Mouse (Mus musculus): ENCODE measurements at regions not wholly inside any gene's neighbourhood (a gene's known extent, or its start where the extent isn't known, plus 50 kb on each side); places are given as distances from the start of the nearest gene placed in this dataset.
"Not testable (repeated sequence)": the region's sequence is repeated elsewhere in the genome, so short reads cannot be mapped to it uniquely, and the experiment has no call there.

DNA sequence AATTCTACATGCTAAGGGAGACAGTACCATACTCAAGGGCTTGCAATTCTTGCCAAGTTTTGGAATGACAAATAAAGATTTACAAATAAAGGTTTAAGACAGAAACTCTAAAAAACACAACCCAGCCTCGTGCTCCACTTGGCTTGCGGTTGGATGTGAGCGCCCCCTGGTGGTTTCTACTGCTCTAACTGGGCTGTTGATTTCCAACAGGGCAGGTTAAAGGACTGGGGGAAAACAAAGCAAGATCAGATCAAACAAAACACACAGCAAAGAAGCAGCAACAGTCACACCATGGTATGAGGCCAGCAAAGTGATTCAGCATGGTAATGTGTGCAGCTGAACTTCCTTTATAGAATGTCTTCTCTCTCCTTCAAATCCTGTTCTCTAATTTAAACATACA is 339.2 kb downstream of the Adam3 start:
- peak; percentile 78 to 79 for DNase-seq (ENCODE audit: low spot score in 2 of 2)

DNA sequence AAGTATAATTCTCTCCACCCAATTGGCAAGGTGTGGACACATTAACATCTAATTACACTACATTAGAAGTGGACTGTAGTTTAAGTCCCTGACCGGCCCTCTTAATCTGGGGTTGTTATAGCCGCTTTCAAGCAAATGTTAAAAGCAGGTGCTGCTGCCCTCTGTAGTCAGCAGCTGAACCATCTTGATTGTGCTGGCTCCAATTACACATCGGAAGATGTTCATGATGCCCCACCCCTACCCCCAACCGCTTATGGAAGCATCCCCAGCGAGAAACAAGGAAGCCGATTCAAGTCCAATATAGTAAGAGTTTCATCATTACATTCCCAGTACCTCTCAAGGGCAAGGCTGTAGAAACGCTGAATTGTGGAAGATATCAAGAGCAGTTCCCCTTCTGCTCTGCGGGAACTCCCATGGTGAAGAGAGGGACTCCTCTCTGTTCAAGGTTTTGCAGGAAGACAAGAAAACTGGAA is 341.7 kb downstream of the Adam3 start:
- no peak for DNase-seq (ENCODE audit: low spot score in 2 of 2)

DNA sequence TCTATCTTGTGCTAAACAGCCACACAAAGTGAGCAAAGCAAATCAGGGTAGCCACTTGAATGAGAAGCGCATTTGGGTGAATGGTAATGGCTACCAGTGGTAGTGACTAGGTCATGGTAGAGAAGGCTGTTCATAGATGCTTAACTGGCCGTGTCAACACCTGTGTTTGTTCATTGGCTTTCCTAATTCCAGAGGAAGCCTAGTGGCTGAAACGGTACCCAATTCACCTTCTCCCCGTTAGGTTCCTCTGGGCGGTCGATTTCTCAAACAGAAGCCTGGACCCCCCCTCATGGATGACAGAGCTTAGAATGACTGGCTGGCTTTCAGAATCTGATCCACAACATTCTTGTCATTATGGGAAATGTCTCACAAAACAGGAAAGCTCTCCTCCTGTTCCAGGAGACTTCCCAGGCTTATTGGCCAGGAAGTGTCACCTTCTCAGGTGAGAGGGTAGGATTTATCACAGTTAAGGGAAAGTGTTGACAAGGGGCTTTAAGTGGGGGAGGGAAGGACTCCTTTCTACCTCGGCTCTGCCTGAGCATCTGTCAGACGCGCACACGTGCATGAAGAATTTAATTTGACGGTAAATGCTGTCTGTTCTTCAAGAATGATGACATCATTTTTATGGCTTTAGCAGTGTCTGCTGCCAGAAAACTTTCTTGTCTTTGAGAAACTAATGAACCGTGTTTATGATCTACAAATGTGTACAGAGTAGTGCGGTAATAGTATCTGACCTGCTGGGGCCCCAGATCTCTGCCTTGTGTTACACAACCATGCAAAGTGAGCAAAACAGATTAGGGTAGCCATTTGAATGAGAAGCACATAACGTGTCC is 342.3 kb downstream of the Adam3 start:
- no peak for DNase-seq (ENCODE audit: low spot score in 2 of 2)

DNA sequence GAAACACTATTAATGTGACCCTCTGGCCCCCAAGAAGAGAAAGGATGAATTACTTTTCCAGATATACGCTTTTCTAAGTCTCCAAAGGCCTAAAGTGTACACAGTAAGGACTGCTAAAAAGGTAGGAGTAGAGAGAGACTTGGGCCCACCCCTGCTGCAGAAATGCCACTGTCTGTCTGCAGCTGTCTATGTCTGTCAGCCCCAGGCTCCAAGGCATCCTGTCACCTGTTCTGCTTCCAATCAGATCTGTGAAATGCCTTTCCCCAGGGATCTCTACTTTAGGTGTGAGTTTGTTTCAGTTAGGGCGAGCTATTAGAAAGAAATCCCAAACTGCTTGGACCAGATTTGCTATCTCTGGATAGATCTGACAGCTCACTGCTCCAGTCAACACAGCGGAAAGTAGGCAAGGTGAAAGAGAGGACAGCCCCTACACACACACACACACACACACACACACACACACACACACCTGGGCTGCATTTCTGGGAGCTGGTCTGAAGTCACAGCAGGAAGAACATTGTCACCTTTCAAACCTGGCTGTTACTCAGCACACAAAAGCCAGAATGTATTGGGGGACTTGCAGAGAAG is 343.9 kb downstream of the Adam3 start:
- DNase-seq (ENCODE audit: low spot score in 2 of 2), result no peak

DNA sequence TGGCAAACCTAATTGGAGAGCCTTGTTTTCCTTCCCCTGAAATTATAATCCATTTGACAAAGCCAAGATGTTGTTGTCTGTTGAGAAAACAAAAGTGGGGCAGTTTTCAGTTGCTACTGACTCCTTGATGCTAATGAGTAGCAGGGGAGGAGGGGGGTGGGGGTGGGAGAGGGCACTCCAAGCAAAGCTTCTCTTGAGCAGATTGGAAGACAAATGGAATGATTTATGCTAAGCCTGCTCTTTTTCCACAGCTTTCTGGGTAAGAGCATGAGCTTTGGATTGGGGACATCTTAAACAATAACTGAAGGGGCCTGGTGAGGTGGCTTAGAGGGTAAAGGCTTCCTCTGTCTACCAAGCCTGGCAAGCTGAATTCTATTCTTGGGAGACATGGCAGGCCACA is 347.6 kb downstream of the Adam3 start:
- DNase-seq (ENCODE audit: low spot score in 2 of 2), result no peak

DNA sequence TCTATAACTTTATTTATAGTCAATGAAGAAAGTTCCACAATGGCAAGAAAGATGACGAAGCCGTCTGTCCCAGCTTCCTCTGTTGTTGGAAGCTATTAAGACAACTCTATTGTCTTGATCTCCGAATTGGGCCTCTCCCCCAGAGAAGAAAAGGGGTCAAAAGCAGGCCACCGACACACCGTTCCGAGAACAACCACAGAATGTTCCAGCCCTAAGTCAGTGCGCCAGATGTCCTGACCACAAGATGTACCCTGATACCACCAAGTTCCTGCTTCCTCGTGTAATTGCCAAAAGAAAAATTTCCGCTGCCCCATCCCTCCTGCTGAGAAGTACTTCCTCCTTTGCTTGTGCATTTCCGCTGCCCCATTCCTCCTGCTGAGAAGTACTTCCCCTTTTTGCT is 348.8 kb downstream of the Adam3 start:
- not testable (repeated sequence) for DNase-seq (ENCODE audit: low spot score in 2 of 2)

DNA sequence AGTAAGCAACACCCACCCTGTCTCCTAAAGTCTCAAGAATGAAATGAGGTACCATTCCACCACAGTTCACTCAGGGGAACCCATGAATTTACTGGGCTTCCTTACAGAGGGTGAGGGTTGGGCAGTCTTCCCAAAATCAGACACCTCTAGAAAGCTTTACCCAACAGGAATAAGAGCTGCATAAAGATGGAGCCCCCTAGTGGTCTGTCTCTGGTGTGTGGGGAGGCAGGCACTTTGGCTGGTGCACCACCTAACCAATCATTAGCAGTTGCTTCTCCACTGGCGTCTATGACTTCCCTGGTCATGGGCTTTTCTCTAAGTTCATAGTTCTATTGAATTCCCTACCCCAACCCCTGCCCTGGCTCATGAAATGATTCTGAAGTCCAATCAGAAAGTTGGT is 351.1 kb downstream of the Adam3 start:
- no peak for DNase-seq (ENCODE audit: low spot score in 2 of 2)

DNA sequence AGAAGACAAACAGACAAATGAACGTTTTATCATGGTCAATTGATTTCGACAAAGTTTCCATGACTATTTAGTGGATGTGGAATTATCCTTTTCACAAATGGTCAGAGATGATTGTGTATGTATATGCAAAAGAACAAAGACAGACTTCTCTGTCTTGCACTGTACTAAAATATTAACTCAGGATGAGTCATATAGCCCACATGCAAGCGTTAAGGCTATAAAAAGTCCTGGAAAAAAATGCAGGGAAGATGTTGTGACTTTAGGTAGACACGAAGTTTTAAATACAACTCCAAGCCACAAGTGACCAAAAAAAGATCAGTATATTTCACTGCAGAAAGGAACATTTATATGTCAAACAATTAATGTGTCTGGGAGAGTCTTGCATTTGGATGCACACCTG is 353.6 kb downstream of the Adam3 start:
- no peak for DNase-seq (ENCODE audit: low spot score in 2 of 2)

DNA sequence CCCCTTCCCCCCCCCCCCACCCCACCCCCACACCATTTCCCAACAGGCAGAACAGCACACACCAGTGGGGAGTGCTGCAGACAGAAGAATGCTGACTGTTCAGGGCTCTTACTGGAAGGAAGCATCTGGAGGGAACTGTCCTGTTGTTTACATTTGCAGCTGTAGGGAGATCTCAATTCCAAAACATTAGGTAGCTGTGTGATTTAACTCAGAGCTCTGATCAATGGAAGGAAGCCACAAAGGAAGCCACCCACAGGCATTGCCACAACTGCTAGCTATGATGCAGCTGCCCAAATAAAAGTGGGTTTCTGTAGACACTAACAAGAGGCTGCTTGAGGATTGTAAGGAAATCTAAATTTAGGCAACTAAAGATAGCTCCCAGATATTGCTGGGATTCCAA is 359.7 kb downstream of the Adam3 start:
- no peak for DNase-seq (ENCODE audit: low spot score in 2 of 2)

DNA sequence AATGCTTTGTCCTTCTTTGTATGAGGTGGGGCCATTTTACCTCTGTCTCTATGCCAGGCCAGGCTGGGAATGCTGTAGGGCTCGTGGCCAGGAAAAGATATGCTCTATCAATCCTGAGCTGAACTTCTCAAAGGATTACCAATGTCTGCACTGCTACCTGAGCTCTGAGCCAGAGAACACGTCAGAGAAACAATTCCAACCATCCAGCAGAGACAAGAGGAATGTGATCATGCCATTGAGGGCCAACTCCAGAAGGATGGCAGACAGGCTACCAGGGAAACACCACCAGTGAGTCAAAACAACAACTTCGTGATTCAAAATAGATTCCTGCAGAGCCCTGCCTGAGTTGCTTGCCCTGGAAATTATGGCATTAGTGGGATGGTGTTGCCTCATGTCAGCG is 361.0 kb downstream of the Adam3 start:
- DNase-seq (ENCODE audit: low spot score in 2 of 2), result no peak

DNA sequence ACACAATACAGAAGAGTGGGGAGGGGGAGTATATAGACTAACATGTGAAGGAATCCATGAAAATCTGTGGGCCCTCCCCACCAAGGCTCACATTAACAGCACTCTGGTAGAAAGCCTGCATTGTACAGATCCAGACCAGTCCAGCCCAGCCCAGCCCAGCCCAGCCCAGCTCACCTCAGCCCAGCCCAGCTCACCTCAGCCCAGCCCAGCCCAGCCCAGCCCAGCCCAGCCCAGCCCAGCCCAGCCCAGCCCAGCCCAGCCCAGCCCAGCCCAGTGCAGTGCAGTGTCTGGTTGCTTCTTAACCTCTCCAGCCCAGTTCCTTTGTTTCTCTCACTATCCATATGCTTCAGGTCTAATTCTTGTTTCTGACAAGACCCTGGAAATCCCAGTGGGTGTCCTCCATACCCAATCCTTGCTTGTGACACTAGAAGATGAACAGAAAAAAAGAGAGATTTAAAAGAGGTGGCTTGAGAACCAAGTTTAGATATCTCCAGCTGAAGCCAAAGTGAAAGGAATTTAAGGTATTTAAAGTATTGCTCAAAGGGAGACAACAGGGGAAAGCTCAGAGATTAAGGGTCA is 366.5 kb downstream of the Adam3 start:
- no peak for DNase-seq (ENCODE audit: low spot score in 2 of 2)

DNA sequence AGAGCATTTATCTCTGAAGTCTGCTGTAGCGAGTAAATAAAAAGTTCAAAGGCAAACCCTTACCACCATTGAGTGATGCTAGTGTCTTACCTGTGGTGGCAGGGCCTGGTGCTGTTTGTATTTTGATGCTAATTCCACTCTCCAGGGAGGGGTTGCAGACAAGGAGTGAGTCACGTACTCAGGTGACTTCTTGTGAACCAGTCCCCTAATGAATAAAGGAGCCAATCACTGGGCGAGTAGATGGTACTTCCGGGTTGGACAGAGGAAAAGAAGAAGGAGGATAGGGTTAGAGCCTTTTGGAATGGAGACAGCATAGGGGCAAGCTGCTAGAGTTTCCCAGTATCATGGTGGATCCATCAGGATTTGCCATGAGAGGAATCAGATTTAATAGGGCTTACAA is 370.5 kb downstream of the Adam3 start:
- no peak for DNase-seq (ENCODE audit: low spot score in 2 of 2)

DNA sequence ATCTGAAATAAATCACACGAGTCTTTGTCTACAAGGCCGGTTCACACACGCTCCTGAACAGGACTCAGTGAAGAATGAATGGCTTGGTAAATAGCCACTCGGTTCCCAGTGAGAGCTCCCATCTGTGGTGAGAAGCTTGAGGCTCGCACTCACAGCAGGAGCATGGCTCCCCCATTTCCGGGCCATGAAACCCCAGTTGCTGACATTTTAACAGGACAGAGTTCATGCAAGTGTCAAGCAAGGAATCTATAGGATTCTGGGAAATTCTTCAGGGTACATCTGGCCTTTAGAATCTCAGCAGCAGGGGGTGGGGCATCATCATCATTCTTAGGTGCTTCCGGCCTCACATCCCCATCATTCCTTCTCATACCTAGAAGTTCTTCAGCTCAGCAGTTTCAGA is 371.8 kb downstream of the Adam3 start:
- no peak for DNase-seq (ENCODE audit: low spot score in 2 of 2)

DNA sequence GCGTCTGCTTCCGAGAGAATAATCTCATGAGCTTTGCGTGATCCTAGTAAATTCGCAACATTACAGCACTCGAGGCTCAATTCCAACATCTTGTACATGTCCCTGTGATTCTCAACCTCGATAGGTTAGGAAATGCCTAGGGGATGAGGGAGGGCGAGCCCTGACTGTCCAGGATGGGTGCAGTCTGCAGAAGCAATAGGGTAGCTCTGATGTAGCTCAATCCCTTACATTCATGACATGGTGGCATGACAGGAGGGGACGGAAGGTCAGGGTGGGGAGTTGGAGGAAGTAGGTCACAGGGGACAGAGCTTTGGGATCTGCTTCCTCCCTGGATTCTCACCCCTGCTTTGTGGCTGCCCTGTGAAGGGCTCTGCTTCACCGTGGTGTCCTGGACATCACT is 373.3 kb downstream of the Adam3 start:
- no peak for DNase-seq (ENCODE audit: low spot score in 2 of 2)

DNA sequence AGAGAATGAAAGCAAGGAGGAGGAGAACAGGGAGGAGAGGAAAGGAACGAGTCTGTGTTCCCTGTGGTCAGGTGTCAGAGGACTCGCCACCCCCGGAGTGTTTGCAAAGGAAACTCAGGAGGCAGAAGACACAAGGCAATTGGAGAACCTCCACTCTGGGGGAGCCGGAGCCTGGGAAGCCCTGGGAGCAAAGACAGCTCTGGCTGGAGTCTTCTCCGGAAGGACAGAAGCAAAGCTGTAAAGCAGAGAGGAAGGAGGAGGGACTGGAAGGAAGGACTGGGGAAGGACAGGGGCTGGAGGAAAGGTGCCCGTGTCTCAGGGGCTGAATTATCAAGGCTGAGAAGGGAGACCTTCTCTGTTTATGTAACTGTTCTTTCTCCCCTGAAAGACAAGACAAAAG is 373.9 kb downstream of the Adam3 start:
- DNase-seq (ENCODE audit: low spot score in 2 of 2), result no peak

DNA sequence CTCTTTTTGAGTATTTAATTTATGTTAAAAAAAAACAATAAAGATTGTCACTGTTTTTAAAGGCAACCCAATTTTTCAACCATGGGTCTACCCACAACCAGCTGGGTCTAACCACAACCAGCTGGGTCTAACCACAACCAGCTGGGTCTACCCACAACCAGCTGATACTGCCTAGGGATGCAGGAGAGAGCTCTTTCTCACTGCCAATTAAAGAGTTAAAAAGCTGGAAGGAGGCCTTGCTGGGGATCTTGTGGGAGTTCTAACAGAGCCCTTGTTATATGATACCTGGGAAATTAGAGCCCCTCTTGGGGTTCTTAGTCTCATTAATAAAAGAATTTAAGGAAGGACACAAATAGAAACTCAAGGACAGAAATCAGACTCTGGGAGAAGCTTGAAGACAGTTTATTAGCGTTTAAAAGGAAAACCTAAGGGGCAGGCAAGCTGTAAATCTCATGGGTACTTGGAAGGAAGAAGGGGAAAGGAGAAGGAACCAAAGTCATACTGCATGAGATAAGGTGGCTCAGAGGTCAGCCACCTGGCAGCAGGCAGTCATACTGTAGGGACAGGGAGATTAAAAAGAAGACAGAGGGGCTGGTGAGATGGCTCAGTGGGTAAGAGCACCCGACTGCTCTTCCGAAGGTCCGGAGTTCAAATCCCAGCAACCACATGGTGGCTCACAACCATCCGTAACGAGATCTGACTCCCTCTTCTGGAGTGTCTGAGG is 379.1 kb downstream of the Adam3 start:
- no peak for DNase-seq (ENCODE audit: low spot score in 2 of 2)

DNA sequence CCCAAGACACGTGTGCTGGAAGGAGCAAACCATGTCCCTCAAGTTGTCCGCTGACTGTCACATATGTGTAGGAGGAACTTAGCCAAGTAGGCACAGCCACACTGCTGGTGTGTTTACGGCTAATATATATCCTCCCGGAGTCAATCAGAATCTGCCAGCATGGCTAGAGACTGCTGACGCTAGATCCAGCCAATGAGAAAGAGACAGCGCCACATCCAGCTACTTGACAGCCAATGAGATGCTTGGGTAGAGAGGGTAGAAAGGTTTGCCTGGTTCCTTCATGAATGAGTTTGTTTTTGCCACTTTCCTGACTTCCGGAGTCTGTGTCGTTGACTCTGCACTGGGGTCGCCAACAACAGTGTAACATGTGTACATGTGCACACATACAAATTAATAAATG is 387.0 kb downstream of the Adam3 start:
- no peak for DNase-seq (ENCODE audit: low spot score in 2 of 2)

DNA sequence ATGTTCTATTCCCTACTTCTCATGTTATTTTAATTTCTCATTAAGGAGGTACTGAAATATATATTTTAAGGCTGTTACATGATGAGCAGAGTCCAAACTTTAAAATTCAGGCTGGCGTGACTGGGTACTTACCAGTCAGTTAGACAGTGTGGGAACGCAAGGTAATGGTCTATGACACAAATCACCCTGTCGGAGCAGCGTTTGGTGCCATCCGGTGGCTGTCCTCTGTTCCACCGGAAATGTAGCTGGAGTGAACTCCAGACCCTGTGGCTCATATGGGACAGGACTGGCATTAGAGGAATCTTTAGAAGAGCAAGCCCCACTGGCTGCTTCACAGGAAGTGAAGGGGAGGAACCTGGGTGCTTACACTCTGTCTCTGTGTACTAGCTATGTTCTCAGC is 388.0 kb downstream of the Adam3 start:
- DNase-seq (ENCODE audit: low spot score in 2 of 2), result no peak

DNA sequence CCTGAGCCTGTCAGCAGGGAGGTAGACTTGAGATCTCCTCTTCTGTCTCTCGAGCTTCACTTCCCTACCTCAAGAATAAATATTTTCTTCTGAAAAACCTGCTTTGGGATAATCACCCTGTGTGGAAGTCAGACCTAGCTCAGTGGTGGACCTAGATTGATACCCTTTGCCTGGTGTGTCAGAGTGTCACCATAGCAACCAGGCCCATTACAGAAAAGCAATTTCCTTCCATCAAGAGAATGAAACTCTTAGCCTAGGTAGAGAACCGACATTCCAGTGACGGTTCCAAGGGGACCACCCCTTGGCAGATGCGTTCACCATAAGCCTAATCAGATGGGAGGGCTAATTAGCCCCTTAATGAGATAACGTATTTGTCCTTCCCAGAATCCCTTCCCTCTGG is 389.9 kb downstream of the Adam3 start:
- no peak for DNase-seq (ENCODE audit: low spot score in 2 of 2)

DNA sequence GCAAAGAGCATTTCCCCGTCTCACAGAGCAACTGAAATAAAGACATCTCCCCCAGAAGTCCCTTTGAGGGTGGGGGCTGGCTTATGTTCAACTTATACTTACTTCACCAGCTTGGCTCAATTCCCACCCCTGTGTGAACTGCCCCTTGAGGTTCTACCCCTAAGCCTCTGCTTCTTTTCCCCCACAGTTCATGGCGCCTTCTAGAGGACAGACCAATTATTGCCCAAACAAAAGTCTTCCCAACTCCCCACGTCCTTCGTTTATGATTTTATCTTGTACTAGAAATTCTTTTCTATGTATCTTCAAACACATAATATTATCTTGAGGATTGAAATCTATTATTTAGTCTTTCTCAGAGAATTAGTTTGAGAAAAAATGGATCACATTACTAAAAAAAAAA is 391.9 kb downstream of the Adam3 start:
- DNase-seq (ENCODE audit: low spot score in 2 of 2), result peak in 1 of 2 experiments; percentile 8

DNA sequence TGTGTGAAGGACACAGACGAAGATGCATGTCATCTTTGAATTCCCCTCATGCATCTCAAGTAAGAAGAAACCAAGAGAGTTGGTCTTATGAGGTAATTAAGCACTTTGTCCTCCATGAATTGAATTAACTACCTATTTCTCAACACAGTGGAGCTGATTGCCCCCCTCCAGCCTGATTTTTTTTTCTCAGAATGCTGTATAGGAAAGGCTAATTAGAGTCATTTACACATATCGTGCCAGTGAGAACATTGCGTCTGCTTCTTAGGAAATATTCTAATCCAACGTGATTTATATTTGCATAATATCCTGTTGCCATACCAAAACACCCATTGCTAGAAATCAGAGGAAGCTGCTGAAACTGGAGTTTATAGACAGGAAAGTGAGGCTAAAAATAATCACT is 414.8 kb downstream of the Adam3 start:
- no peak for DNase-seq (ENCODE audit: low spot score in 2 of 2)

DNA sequence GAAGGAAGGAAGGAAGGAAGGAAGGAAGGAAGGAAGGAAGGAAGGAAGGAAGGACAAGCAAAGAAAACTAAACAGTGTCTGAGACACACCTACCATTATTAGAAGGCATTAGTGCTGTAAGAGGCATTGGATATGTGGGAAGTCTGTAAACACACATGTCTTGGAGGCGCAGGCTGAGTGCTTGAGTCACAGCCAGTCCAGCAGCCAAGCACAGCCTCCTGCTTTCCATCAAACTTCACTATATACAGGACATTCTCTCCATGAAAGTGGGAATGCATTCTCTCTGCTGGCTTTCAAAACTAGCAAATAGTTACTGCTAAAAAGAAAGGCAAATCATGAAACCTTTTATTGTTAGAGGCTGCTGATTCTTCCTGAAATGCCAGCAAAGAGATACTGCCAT is 431.1 kb downstream of the Adam3 start:
- no peak for DNase-seq (ENCODE audit: low spot score in 2 of 2)
